Mouse (Mus musculus) ES-Bruce4 (cell line): ENCODE measurements at regions not wholly inside any gene's neighbourhood (a gene's known extent, or its start where the extent isn't known, plus 50 kb on each side); places are given as distances from the start of the nearest gene placed in this dataset.

Experiments
- H3K27ac ChIP-seq: 2 replicates; pipeline ENCODE4 v1.5.1; 2012; ENCODE audit warnings: low read length, inconsistent platforms; ENCODE audit not compliant: insufficient read depth
- H3K27me3 ChIP-seq: 2 replicates; pipeline ENCODE4 v1.6.1; 2012; ENCODE audit warnings: mild to moderate bottlenecking, low read length, inconsistent platforms; ENCODE audit not compliant: control insufficient read depth, poor library complexity, insufficient read depth, severe bottlenecking
- H3K36me3 ChIP-seq: 2 replicates; pipeline ENCODE4 v1.6.1; 2012; ENCODE audit warnings: inconsistent platforms, mild to moderate bottlenecking, low read length, moderate library complexity; ENCODE audit not compliant: control insufficient read depth, poor library complexity, insufficient read depth, severe bottlenecking
- H3K4me1 ChIP-seq: one replicate; pipeline ENCODE4 v1.8.1; 2011; ENCODE audit warnings: low read length; ENCODE audit not compliant: control insufficient read depth, insufficient read depth
- H3K4me3 ChIP-seq: 2 replicates; pipeline ENCODE4 v1.5.1; 2011; ENCODE audit warnings: low read depth, mild to moderate bottlenecking, low read length
- H3K9ac ChIP-seq: 2 replicates; pipeline ENCODE4 v1.6.1; 2012; ENCODE audit warnings: low read depth, mild to moderate bottlenecking, inconsistent platforms; ENCODE audit not compliant: poor library complexity, severe bottlenecking
- H3K9me3 ChIP-seq: replicated peaks from 2 replicates; pipeline ENCODE4 v1.6.1; 2012; ENCODE audit warnings: mild to moderate bottlenecking, low read length, inconsistent platforms; ENCODE audit not compliant: control insufficient read depth, poor library complexity, insufficient read depth, severe bottlenecking
- CTCF ChIP-seq: IDR thresholded peaks from one replicate; pipeline ENCODE4 v1.8.1; 2011; ENCODE audit warnings: low read depth, low read length
- EP300 ChIP-seq: IDR thresholded peaks from 2 replicates; pipeline ENCODE4 v1.6.1; 2011; ENCODE audit warnings: low read depth, low read length; ENCODE audit not compliant: insufficient read depth
- POLR2A ChIP-seq: IDR thresholded peaks from one replicate; pipeline ENCODE4 v1.8.1; 2011; ENCODE audit warnings: low read length; ENCODE audit not compliant: insufficient read depth

GRCm38 (mm10) chr6:100493558-100493957, 177.4 kb downstream of the Shq1 start:
- TF ChIP-seq EP300: no peak
- no peak for TF ChIP-seq CTCF
- TF ChIP-seq POLR2A: no peak
- Histone ChIP-seq H3K4me1 (peaks cover 7% of the 10 kb centered on the region), H3K4me3 (no peak overlapping the region), H3K27ac (no peak overlapping the region), H3K27me3 (no peaks in the 10 kb centered on the region), H3K9me3 (no peaks in the 10 kb centered on the region), H3K36me3 (no peaks in the 10 kb centered on the region), H3K9ac (no peak overlapping the region)

GRCm38 (mm10) chr6:100491811-100492210, 179.1 kb downstream of the Shq1 start:
- H3K9me3 ChIP-seq: no peaks in the 10 kb centered on the region
- H3K4me3 ChIP-seq: no peak overlapping the region
- H3K9ac ChIP-seq: no peak overlapping the region
- no peaks in the 10 kb centered on the region for H3K27me3 ChIP-seq
- H3K36me3 ChIP-seq: no peaks in the 10 kb centered on the region
- H3K4me1 ChIP-seq: no peaks in the 10 kb centered on the region
- TF ChIP-seq CTCF (no peak), EP300 (no peak), POLR2A (no peak)
- no peak overlapping the region for H3K27ac ChIP-seq

GRCm38 (mm10) chr6:100490920-100491712, 179.8 kb downstream of the Shq1 start:
- Histone ChIP-seq H3K27me3 (no peaks in the 10 kb centered on the region), H3K27ac (no peak overlapping the region), H3K9me3 (no peaks in the 10 kb centered on the region), H3K9ac (no peak overlapping the region), H3K4me1 (no peaks in the 10 kb centered on the region), H3K4me3 (no peak overlapping the region), H3K36me3 (no peaks in the 10 kb centered on the region)
- no peak for TF ChIP-seq EP300

- TF ChIP-seq CTCF (no peak), POLR2A (no peak), EP300 (no peak)
- peaks cover 6% of the 10 kb centered on the region for H3K4me1 ChIP-seq
Observed at GRCm38 (mm10) chr6:100483836-100484235, 187.1 kb downstream of the Shq1 start.

GRCm38 (mm10) chr6:100483084-100483810, 187.7 kb downstream of the Shq1 start:
- Histone ChIP-seq H3K27me3 (no peaks in the 10 kb centered on the region), H3K27ac (peak overlapping the region; percentile 63), H3K4me1 (peaks cover 6% of the 10 kb centered on the region), H3K9ac (0 out of 2 replicates have a peak overlapping the region, but pooled peaks have one; percentile 11), H3K9me3 (no peaks in the 10 kb centered on the region), H3K4me3 (no peak overlapping the region), H3K36me3 (no peaks in the 10 kb centered on the region)
- TF ChIP-seq EP300 (peak; percentile 48; the same call in 1 of the 2 replicates), CTCF (no peak)

More at GRCm38 (mm10) chr6:100483836-100484235, 187.1 kb downstream of the Shq1 start:
- Histone ChIP-seq H3K27ac (no peak overlapping the region), H3K4me3 (no peak overlapping the region), H3K36me3 (no peaks in the 10 kb centered on the region), H3K9me3 (no peaks in the 10 kb centered on the region), H3K9ac (no peak overlapping the region), H3K27me3 (no peaks in the 10 kb centered on the region)

- 0 out of 2 replicates have a peak overlapping the region, but pooled peaks have one; percentile 11 for H3K9ac ChIP-seq
- peak overlapping the region; percentile 63 for H3K27ac ChIP-seq
- peaks cover 6% of the 10 kb centered on the region for H3K4me1 ChIP-seq
- H3K36me3 ChIP-seq: no peaks in the 10 kb centered on the region
- no peaks in the 10 kb centered on the region for H3K27me3 ChIP-seq
- peak; percentile 98 for TF ChIP-seq EP300
- no peak for TF ChIP-seq POLR2A
- no peaks in the 10 kb centered on the region for H3K9me3 ChIP-seq
- no peak overlapping the region for H3K4me3 ChIP-seq
Observed at GRCm38 (mm10) chr6:100482572-100482971, 188.4 kb downstream of the Shq1 start.
